In the genomic region with DNA sequence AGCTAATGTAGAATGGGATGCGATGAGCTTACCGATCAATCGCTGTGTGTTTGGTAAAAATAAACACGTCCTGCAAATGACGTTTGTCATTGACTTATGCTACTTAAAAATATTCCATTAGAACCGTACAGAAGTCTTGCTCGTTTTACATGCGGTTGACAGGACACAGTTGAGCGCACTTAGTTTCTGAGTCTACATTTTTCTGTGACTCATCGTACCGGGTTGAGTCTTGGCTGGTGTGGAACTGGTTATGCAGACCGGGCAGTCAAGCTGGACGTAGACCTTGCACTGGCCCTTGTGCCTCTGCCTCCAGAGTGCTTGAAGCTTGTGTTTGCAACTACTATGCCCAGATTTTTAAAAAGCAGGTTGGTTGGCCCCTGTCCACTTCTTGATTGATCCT, we compare ENCODE assay signal across 8 mouse cellular contexts. TPM values are rescaled to one million over a fixed set of nuclear protein-coding genes. Genes with fewer than 3 reads are reported as not detected.
DNase-seq lines count a peak whose midpoint lies in the region; ATAC-seq and TF ChIP-seq lines count a peak whose summit lies in the region.

No protein-coding gene starts in this region.

- in situ Hi-C loops in ES-E14 (cut with MboI; ENCODE audit: low sequenced_read_pairs in 2 of 2, unreplicated experiment in 2 of 2): no loop called here

- WGBS in hindbrain, embryonic 13.5 days: 14% methylated on average over 13 of the region's 13 CpGs
- WGBS in liver, embryonic 12.5 days (ENCODE audit: insufficient replicate concordance): 5% methylated on average over 13 of the region's 13 CpGs
- WGBS in olfactory bulb, adult 2 months: 3% methylated on average over 13 of the region's 13 CpGs

- peak overlapping the region; percentile 92 for H3K4me2 ChIP-seq in hindbrain, embryonic 13.5 days
- H3K4me2 ChIP-seq in liver, embryonic 12.5 days: peak overlapping the region; percentile 96

- H3K4me3 ChIP-seq in ES-E14 (ENCODE audit: insufficient read depth in 1 of 2, low read depth in 1 of 2, low read length in 2 of 2, poor library complexity in 1 of 2, severe bottlenecking in 1 of 2): peak overlapping the region; percentile 76 to 85
- H3K4me3 ChIP-seq in hindbrain, embryonic 13.5 days: peak overlapping the region; percentile 76
- H3K4me3 ChIP-seq in liver, embryonic 12.5 days: peak overlapping the region; percentile 91
- H3K4me3 ChIP-seq in olfactory bulb, adult 2 months (ENCODE audit: insufficient read depth, low read depth, low read length): peak overlapping the region; percentile 81

- H3K27ac ChIP-seq in ES-E14 (ENCODE audit: insufficient read depth, low read depth, low read length, poor library complexity, severe bottlenecking): no peak overlapping the region
- H3K27ac ChIP-seq in hindbrain, embryonic 13.5 days: no peak overlapping the region
- peak overlapping the region; percentile 91 for H3K27ac ChIP-seq in liver, embryonic 12.5 days
- H3K27ac ChIP-seq in olfactory bulb, adult 2 months (ENCODE audit: insufficient read depth, low read depth, low read length): no peak overlapping the region

- peak overlapping the region; percentile 93 for H3K9ac ChIP-seq in ES-E14 (ENCODE audit: insufficient read depth, low read depth, low read length, poor library complexity, severe bottlenecking)
- H3K9ac ChIP-seq in hindbrain, embryonic 13.5 days: peak overlapping the region; percentile 92
- H3K9ac ChIP-seq in liver, embryonic 12.5 days: peak overlapping the region; percentile 91

- no peak for TF ChIP-seq POLR2A in olfactory bulb, adult 2 months (IDR thresholded peaks at IDR 0.05; ENCODE audit: insufficient read depth, low read depth, low read length)

- no peaks in the 10 kb centered on the region for H3K27me3 ChIP-seq in hindbrain, embryonic 13.5 days
- H3K27me3 ChIP-seq in liver, embryonic 12.5 days (replicated peaks): no peaks in the 10 kb centered on the region

- peaks cover 21% of the 10 kb centered on the region for H3K36me3 ChIP-seq in ES-E14 (ENCODE audit: control insufficient read depth, insufficient read depth, low read length, poor library complexity, severe bottlenecking)
- peaks cover 30% of the 10 kb centered on the region for H3K36me3 ChIP-seq in hindbrain, embryonic 13.5 days
- peaks cover 41% of the 10 kb centered on the region for H3K36me3 ChIP-seq in liver, embryonic 12.5 days

- peak; percentile 12 for DNase-seq in layer of hippocampus, adult 11-12 months (ENCODE audit: low spot score)
- DNase-seq in layer of hippocampus, postnatal 25 days (ENCODE audit: extremely low spot score in 1 of 2, low spot score in 1 of 2): no peak
- DNase-seq in ES-E14 (ENCODE audit: low read depth, low spot score): no peak
- DNase-seq in cerebellum, postnatal 14 days: peak; percentile 29
- no peak for DNase-seq in embryo, embryonic 10 days (ENCODE audit: low spot score)

- no peak for TF ChIP-seq CTCF in olfactory bulb, adult 2 months (IDR thresholded peaks at IDR 0.05; ENCODE audit: insufficient read depth, low read depth, low read length)

- H3K4me1 ChIP-seq in ES-E14 (ENCODE audit: control insufficient read depth in 2 of 2, insufficient read depth in 2 of 2, low read length in 2 of 2, poor library complexity in 1 of 2): peaks cover 0 to 4% of the 10 kb centered on the region in 2 experiments; a peak in 2 of 4 replicates
- peaks cover 15% of the 10 kb centered on the region for H3K4me1 ChIP-seq in hindbrain, embryonic 13.5 days (replicated peaks)
- peaks cover 12% of the 10 kb centered on the region for H3K4me1 ChIP-seq in liver, embryonic 12.5 days
- H3K4me1 ChIP-seq in olfactory bulb, adult 2 months (ENCODE audit: control insufficient read depth, insufficient read depth, low read length): peaks cover 3% of the 10 kb centered on the region

- ATAC-seq in hindbrain, embryonic 13.5 days (ENCODE audit: low FRiP score): no peak
- no peak for ATAC-seq in liver, embryonic 12.5 days

- no peaks in the 10 kb centered on the region for H3K9me3 ChIP-seq in ES-E14 (ENCODE audit: control insufficient read depth, insufficient read depth, low read depth, low read length)
- H3K9me3 ChIP-seq in hindbrain, embryonic 13.5 days: no peaks in the 10 kb centered on the region
- H3K9me3 ChIP-seq in liver, embryonic 12.5 days (replicated peaks): no peaks in the 10 kb centered on the region

TF ChIP-seq in ES-E14, 5 proteins besides CTCF, POLR2A, EP300 and RAD21:
- TF ChIP-seq MAFK (IDR thresholded peaks at IDR 0.05; ENCODE audit: insufficient read depth, low read depth, low read length) (no peak), HCFC1 (IDR thresholded peaks at IDR 0.05; ENCODE audit: borderline replicate concordance, insufficient read depth, low read length) (no peak), CHD2 (IDR thresholded peaks at IDR 0.05; ENCODE audit: low read depth, low read length) (no peak), ZNF384 (IDR thresholded peaks at IDR 0.05; ENCODE audit: low read depth, low read length) (no peak), ZC3H11A (IDR thresholded peaks at IDR 0.05; ENCODE audit: borderline replicate concordance, low read depth, low read length) (no peak)

RNA-seq across cellular contexts. Expression of a gene that starts 1.0 kb away (rescaled TPM):
- 10 to 100 TPM; 23.9 to 29.1 TPM for total RNA-seq in layer of hippocampus, postnatal 25 days (2021)
- total RNA-seq in ES-E14 (2012; rRNA removed): 35.7 and 42.8 TPM in 2 replicates
- polyA plus RNA-seq in hindbrain, embryonic 13.5 days (2015; fragmentation: Nextera tagmentation; extraction: Ambion mirVana): 21.6 and 23.8 TPM in 2 replicates
- 18.6 and 19.2 TPM in 2 replicates for polyA plus RNA-seq in liver, embryonic 12.5 days (2016; fragmentation: Nextera tagmentation; extraction: Ambion mirVana)
- not detected in 2 replicates for polyA plus RNA-seq in olfactory bulb, adult 2 months (2012; ENCODE audit: insufficient read depth, insufficient read length, low replicate concordance, missing spikeins)

RNA-seq across cellular contexts. Expression of a gene that starts 36.3 kb away (rescaled TPM):
- not detected for total RNA-seq in layer of hippocampus, postnatal 25 days (2021)
- total RNA-seq in ES-E14 (2012; rRNA removed): not detected in 2 replicates
- polyA plus RNA-seq in hindbrain, embryonic 13.5 days (2015; fragmentation: Nextera tagmentation; extraction: Ambion mirVana): 0.23 TPM in 1 of 2 replicates, not detected in the other
- polyA plus RNA-seq in liver, embryonic 12.5 days (2016; fragmentation: Nextera tagmentation; extraction: Ambion mirVana): not detected in 2 replicates
- polyA plus RNA-seq in olfactory bulb, adult 2 months (2012; ENCODE audit: insufficient read depth, insufficient read length, low replicate concordance, missing spikeins): not detected in 2 replicates

RNA-seq across cellular contexts. Expression of a gene that starts 41.6 kb away (rescaled TPM):
- total RNA-seq in layer of hippocampus, postnatal 25 days (2021): under 1 TPM in 1 of 2 experiments, not detected in 1; 0.38 TPM
- total RNA-seq in ES-E14 (2012; rRNA removed): 0.27 and 0.32 TPM in 2 replicates
- not detected in 2 replicates for polyA plus RNA-seq in hindbrain, embryonic 13.5 days (2015; fragmentation: Nextera tagmentation; extraction: Ambion mirVana)
- not detected in 2 replicates for polyA plus RNA-seq in liver, embryonic 12.5 days (2016; fragmentation: Nextera tagmentation; extraction: Ambion mirVana)
- not detected in 2 replicates for polyA plus RNA-seq in olfactory bulb, adult 2 months (2012; ENCODE audit: insufficient read depth, insufficient read length, low replicate concordance, missing spikeins)

Comparison
In these comparisons a context has a peak if more than half of its experiments do, and no peak if none do; other contexts are left out.
1. DNase-seq: peak in layer of hippocampus, adult 11-12 months (single experiment) and cerebellum, postnatal 14 days (2 of 2); none in layer of hippocampus, postnatal 25 days (0 of 2), ES-E14 (single experiment) and embryo, embryonic 10 days (single experiment).
2. RNA of a gene that starts 1.0 kb away (polyA plus RNA-seq): 21.6 to 23.8 TPM in hindbrain, embryonic 13.5 days and 18.6 to 19.2 TPM in liver, embryonic 12.5 days; not detected in olfactory bulb, adult 2 months; every median in the first group is over 10 times any median in the second.
3. Peak in every context shown above with its lines, with median percentiles within 50 percentile points of each other: H3K4me3 ChIP-seq and H3K9ac ChIP-seq.